ENCODE assay signal across 26 mouse cellular contexts in the genomic region with DNA sequence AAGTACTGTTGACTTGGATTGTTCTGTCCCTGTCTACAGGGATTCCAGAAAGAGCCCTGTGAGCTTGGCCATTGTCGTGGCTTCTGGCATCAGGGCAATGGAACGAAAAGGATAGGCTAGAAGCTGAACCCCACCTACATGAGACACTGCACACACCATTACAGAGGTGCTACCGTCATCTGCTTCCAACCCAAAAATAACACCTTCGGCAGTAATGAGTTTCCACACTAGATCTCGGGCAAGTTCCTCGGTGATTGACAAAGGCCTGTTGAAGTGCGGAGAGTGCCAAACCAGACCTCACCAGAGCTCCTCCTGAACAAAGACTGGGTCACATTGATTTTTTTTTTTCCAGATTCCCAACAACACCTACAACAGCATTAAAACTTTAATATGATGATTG. TPM values are rescaled to one million over a fixed set of nuclear protein-coding genes. Genes with fewer than 3 reads are reported as not detected.
DNase-seq lines count a peak whose midpoint lies in the region; ATAC-seq lines count a peak whose summit lies in the region.
"Had no signal": no experiment of that assay in that cellular context is flagged by ENCODE, and none has a peak within 500 bp of the region (broad histone marks: within the 10 kb centered on the region; RNA-seq: fewer than 3 reads in every experiment).

No protein-coding gene starts in this region.

- ATAC-seq in liver, embryonic 11.5 days (replicated peaks; ENCODE audit: low FRiP score) = no peak
- ATAC-seq in liver, embryonic 13.5 days (ENCODE audit: low read depth) = no peak
- no peak for ATAC-seq in neural tube, embryonic 15.5 days (ENCODE audit: low FRiP score)
- ATAC-seq: forebrain, postnatal 0 days; inflammation-experienced regulatory T-cells, adult 6 months; midbrain, embryonic 16.5 days had no signal

- H3K4me2 ChIP-seq in liver, embryonic 11.5 days = peak overlapping the region; percentile 38
- peak overlapping the region; percentile 39 for H3K4me2 ChIP-seq in liver, embryonic 13.5 days
- H3K4me2 ChIP-seq in neural tube, embryonic 15.5 days = no peak overlapping the region
- H3K4me2 ChIP-seq: forebrain, embryonic 12.5 days; hindbrain, embryonic 15.5 days; lung, embryonic 14.5 days; neural tube, embryonic 12.5 days had no signal

- H3K27me3 ChIP-seq in liver, embryonic 11.5 days (replicated peaks; ENCODE audit: control insufficient read depth, insufficient read depth, low read length) = no peaks in the 10 kb centered on the region
- H3K27me3 ChIP-seq in liver, embryonic 13.5 days = no peaks in the 10 kb centered on the region
- no peaks in the 10 kb centered on the region for H3K27me3 ChIP-seq in neural tube, embryonic 15.5 days (replicated peaks)
- H3K27me3 ChIP-seq: forebrain, embryonic 12.5 days; hindbrain, embryonic 15.5 days; neural tube, embryonic 12.5 days had no signal

- H3K9me3 ChIP-seq in liver, embryonic 11.5 days (ENCODE audit: control insufficient read depth, low read length) = no peaks in the 10 kb centered on the region
- no peaks in the 10 kb centered on the region for H3K9me3 ChIP-seq in liver, embryonic 13.5 days (replicated peaks)
- no peaks in the 10 kb centered on the region for H3K9me3 ChIP-seq in neural tube, embryonic 15.5 days (replicated peaks)
- H3K9me3 ChIP-seq: forebrain, embryonic 12.5 days; hindbrain, embryonic 10.5 days; hindbrain, embryonic 15.5 days; neural tube, embryonic 12.5 days had no signal

- no peak overlapping the region for H3K4me3 ChIP-seq in liver, embryonic 11.5 days (ENCODE audit: low read depth, low read length)
- H3K4me3 ChIP-seq in liver, embryonic 13.5 days (replicated peaks) = no peak overlapping the region
- no peak overlapping the region for H3K4me3 ChIP-seq in neural tube, embryonic 15.5 days (replicated peaks)
- H3K4me3 ChIP-seq: forebrain, embryonic 12.5 days; hindbrain, embryonic 10.5 days; hindbrain, embryonic 15.5 days; neural tube, embryonic 12.5 days had no signal

- WGBS in liver, embryonic 11.5 days = 91% methylated on average over 7 of the region's 7 CpGs
- WGBS in liver, embryonic 13.5 days (ENCODE audit: insufficient replicate concordance) = 79% methylated on average over 7 of the region's 7 CpGs
- 91% methylated on average over 7 of the region's 7 CpGs for WGBS in neural tube, embryonic 15.5 days

- H3K4me1 ChIP-seq in liver, embryonic 11.5 days (replicated peaks; ENCODE audit: control insufficient read depth, insufficient read depth, low read length) = peaks cover 14% of the 10 kb centered on the region
- peaks cover 27% of the 10 kb centered on the region for H3K4me1 ChIP-seq in liver, embryonic 13.5 days (replicated peaks)
- H3K4me1 ChIP-seq in neural tube, embryonic 15.5 days = no peaks in the 10 kb centered on the region
- H3K4me1 ChIP-seq: hindbrain, embryonic 15.5 days; neural tube, embryonic 12.5 days had no signal

- no peak overlapping the region for H3K27ac ChIP-seq in liver, embryonic 11.5 days (ENCODE audit: low read depth, low read length)
- peak overlapping the region; percentile 44; the same call in 1 of the 2 replicates for H3K27ac ChIP-seq in liver, embryonic 13.5 days
- no peak overlapping the region for H3K27ac ChIP-seq in neural tube, embryonic 15.5 days (replicated peaks)
- H3K27ac ChIP-seq: forebrain, embryonic 12.5 days; hindbrain, embryonic 10.5 days; hindbrain, embryonic 15.5 days; neural tube, embryonic 12.5 days had no signal

- intact Hi-C loops in left cerebral cortex, postnatal 25 days (cut with DNase I) = no loop called here

- no peak overlapping the region for H3K9ac ChIP-seq in liver, embryonic 11.5 days (ENCODE audit: low read depth, low read length)
- no peak overlapping the region for H3K9ac ChIP-seq in liver, embryonic 13.5 days
- no peak overlapping the region for H3K9ac ChIP-seq in neural tube, embryonic 15.5 days (replicated peaks)
- H3K9ac ChIP-seq: forebrain, embryonic 12.5 days; forebrain, postnatal 0 days; hindbrain, embryonic 15.5 days; lung, embryonic 14.5 days; neural tube, embryonic 12.5 days had no signal

- no peaks in the 10 kb centered on the region for H3K36me3 ChIP-seq in liver, embryonic 11.5 days (ENCODE audit: control insufficient read depth, insufficient read depth, low read length)
- no peaks in the 10 kb centered on the region for H3K36me3 ChIP-seq in liver, embryonic 13.5 days
- H3K36me3 ChIP-seq in neural tube, embryonic 15.5 days = no peaks in the 10 kb centered on the region
- H3K36me3 ChIP-seq: forebrain, embryonic 12.5 days; hindbrain, embryonic 10.5 days; hindbrain, embryonic 15.5 days; neural tube, embryonic 12.5 days had no signal

- DNase-seq in heart, adult 11 months = peak; percentile 84
- DNase-seq in heart, adult 18-20 months = no peak
- no peak for DNase-seq in liver, embryonic 11.5 days (ENCODE audit: low spot score)
- no peak for DNase-seq in liver
- no peak for DNase-seq in liver, embryonic 13.5 days
- no peak for DNase-seq in left cerebral cortex, postnatal 25 days (ENCODE audit: low spot score in 2 of 2)
- DNase-seq: adrenal gland, postnatal 14 days; cerebellum, adult 2 months; cerebellum, postnatal 14 days; forebrain, postnatal 0 days; gastrocnemius, postnatal 25 days; heart, postnatal 14 days; kidney, adult 11 months; kidney, postnatal 25 days; lung, embryonic 14.5 days; lung, postnatal 14 days; right cerebral cortex, postnatal 4 days; thymus, adult 2 months; thymus, postnatal 36 days had no signal

RNA-seq across cellular contexts. Expression of a gene that starts 40.7 kb away (rescaled TPM):
- total RNA-seq in heart, adult 18-20 months (2021) = 10 to 100 TPM; 76.8 to 80.9 TPM
- 29.4 and 33.4 TPM in 2 replicates for polyA plus RNA-seq in liver, embryonic 11.5 days (2014; fragmentation: Nextera tagmentation; extraction: Ambion mirVana)
- polyA plus RNA-seq in liver, embryonic 13.5 days (2015; fragmentation: Nextera tagmentation; extraction: Ambion mirVana) = 16.5 and 21.1 TPM in 2 replicates
- 10.8 and 16.4 TPM in 2 replicates for polyA plus RNA-seq in neural tube, embryonic 15.5 days (2015; fragmentation: Nextera tagmentation; extraction: Ambion mirVana)
- 10 to 100 TPM; 31.0 to 31.3 TPM for total RNA-seq in left cerebral cortex, postnatal 25 days (2021)
